Mouse (Mus musculus): ENCODE results near the gene Bicral. TPM values are rescaled to one million over a fixed set of nuclear protein-coding genes. Genes with fewer than 3 reads are reported as not detected.

Gene Bicral
- total and polyA plus RNA-seq, 3 experiments, result 7.4 to 15.7 (median 12.3) TPM

DNA sequence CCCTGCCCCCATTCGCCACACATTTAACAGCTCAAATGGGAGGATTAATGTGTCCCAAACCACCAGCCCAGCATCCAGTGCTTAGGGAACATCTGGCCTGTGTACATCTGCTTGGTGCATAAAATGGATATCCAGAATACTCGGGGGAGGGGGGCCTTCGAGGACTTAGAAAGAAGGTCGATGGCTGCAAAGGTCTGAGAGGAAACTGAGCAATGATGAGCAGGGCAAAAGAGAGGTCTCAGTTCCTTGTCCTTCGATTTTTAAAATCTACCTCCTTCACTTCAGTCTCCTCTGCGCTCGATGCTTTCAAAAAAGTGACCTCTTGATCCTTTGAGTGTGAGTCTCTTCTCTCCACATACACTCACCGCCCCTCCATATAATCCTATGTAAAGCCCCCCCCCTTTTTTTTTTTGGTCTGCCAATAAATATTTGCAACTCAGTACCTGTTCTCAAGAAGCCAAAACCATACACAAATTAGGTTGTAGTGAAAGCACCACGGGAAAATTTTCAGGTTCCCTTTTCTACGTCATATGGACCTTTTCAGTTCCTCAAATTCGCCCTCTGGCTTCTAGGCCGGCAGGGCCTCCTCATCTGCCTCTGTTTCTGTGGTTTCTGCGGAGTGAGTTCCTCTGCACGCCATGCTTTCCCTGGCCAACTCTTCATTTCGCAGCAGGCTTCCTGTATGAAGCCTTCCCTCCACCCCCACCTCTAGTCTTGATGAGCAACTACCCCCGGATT is 107.1 kb downstream of the Bicral start:
- TF ChIP-seq POLR2A (IDR thresholded peaks at IDR 0.05; ENCODE audit: insufficient read depth, low read depth, low read length) (no peak), EP300 (IDR thresholded peaks at IDR 0.05; ENCODE audit: insufficient read depth, low read depth, low read length) (0 out of 2 replicates have a peak, but pooled peaks have one; percentile 14), CTCF (IDR thresholded peaks at IDR 0.05) (no peak)
- no peak for DNase-seq
- intact Hi-C loops (cut with DNase I), result loop anchor here (5.0 kb wide), 1 partner anchor 39 kb away; the partner anchor contains the start of gene Pex6
- Histone ChIP-seq H3K79me2 (replicated peaks; ENCODE audit: control insufficient read depth, insufficient read depth, low read length) (no peaks in the 10 kb centered on the region; the same call in 1 of the 2 replicates), H3K4me1 (ENCODE audit: control insufficient read depth, insufficient read depth, low read length) (peaks cover 4% of the 10 kb centered on the region), H3K27me3 (ENCODE audit: control insufficient read depth, insufficient read depth, low read length) (no peaks in the 10 kb centered on the region), H3K9ac (ENCODE audit: low read depth, low read length) (peak overlapping the region; percentile 79), H3K4me3 (peak overlapping the region; percentile 88), H3K27ac (peak overlapping the region; percentile 84), H3K36me3 (ENCODE audit: control insufficient read depth, insufficient read depth, low read length) (no peaks in the 10 kb centered on the region)
- 23% methylated on average over 16 of the region's 16 CpGs for WGBS

DNA sequence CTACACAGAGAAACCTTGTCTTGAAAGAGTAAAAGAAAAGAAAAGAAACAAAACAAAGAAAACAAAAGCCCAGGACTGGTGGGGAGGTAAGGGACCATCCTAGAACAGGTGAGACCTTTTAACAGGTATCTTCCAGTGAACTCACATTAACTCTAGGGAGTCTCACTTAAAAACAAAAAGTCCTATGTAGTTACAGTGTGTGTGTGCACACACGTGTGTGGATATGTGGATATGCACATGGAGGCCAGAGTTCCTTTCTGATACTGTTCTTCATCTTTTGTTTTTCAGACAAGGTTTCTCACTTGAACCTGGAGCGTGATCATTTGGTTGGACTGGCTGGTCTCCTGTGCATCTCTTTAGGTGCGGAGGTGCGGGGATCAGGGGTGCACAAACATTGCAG is 107.7 kb downstream of the Bicral start:
- peaks cover 4% of the 10 kb centered on the region for H3K4me1 ChIP-seq (ENCODE audit: control insufficient read depth, insufficient read depth, low read length)

DNA sequence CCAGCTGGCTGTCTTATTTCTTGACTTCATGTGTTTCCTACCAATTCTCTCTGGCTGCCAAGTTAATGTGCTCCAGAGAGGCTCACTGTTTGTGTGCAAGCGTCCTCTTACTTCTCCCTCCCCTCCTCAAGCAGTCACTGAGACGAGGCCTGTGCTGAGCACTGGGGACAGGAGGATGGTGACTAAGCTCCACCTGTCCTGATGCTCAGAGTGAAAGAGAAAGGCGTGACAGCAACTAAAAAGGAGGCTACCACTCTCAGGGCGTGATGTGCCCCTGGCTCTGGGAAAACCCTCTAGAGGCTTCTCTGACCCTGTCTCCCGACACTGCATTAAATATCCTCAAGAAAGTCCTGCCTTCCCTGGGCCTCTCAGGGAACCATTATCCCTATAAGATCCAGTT is 109.0 kb downstream of the Bicral start:
- Histone ChIP-seq H3K4me3 (no peak overlapping the region), H3K36me3 (ENCODE audit: control insufficient read depth, insufficient read depth, low read length) (no peaks in the 10 kb centered on the region), H3K4me1 (ENCODE audit: control insufficient read depth, insufficient read depth, low read length) (peaks cover 4% of the 10 kb centered on the region), H3K27ac (no peak overlapping the region), H3K9ac (ENCODE audit: low read depth, low read length) (no peak overlapping the region), H3K79me2 (replicated peaks; ENCODE audit: control insufficient read depth, insufficient read depth, low read length) (no peaks in the 10 kb centered on the region; the same call in 1 of the 2 replicates), H3K27me3 (ENCODE audit: control insufficient read depth, insufficient read depth, low read length) (no peaks in the 10 kb centered on the region)
- no peak for DNase-seq
- 94% methylated on average over 5 of the region's 5 CpGs for WGBS
- intact Hi-C loops (cut with DNase I), result no loop called here
- TF ChIP-seq CTCF (IDR thresholded peaks at IDR 0.05), result no peak
- TF ChIP-seq POLR2A (IDR thresholded peaks at IDR 0.05; ENCODE audit: insufficient read depth, low read depth, low read length), result no peak
- no peak for TF ChIP-seq EP300 (IDR thresholded peaks at IDR 0.05; ENCODE audit: insufficient read depth, low read depth, low read length)

More for the DNA sequence above, 107.7 kb downstream of the Bicral start:
- intact Hi-C loops (cut with DNase I), result loop anchor here (5.0 kb wide), 1 partner anchor 38 kb away; the partner anchor contains the start of gene Pex6
- Histone ChIP-seq H3K27ac (no peak overlapping the region; the same call in none of the 2 replicates), H3K9ac (ENCODE audit: low read depth, low read length) (no peak overlapping the region), H3K27me3 (ENCODE audit: control insufficient read depth, insufficient read depth, low read length) (no peaks in the 10 kb centered on the region), H3K79me2 (replicated peaks; ENCODE audit: control insufficient read depth, insufficient read depth, low read length) (no peaks in the 10 kb centered on the region; the same call in 1 of the 2 replicates), H3K36me3 (ENCODE audit: control insufficient read depth, insufficient read depth, low read length) (no peaks in the 10 kb centered on the region), H3K4me3 (no peak overlapping the region)
- DNase-seq, result no peak
- 90% methylated on average over 4 of the region's 4 CpGs for WGBS
- TF ChIP-seq POLR2A (IDR thresholded peaks at IDR 0.05; ENCODE audit: insufficient read depth, low read depth, low read length) (no peak), EP300 (IDR thresholded peaks at IDR 0.05; ENCODE audit: insufficient read depth, low read depth, low read length) (no peak), CTCF (IDR thresholded peaks at IDR 0.05) (no peak)

Other genes with a start within 250 kb of the Bicral start
- gene Ptk7, start 229.0 kb downstream of the Bicral start, total RNA-seq (2021), result 1 to 10 TPM; 2.6 TPM
- 2.8 and 3.1 TPM in 2 replicates for gene Ptk7, start 229.0 kb downstream of the Bicral start, polyA plus RNA-seq (2012; rRNA removed)
- gene Klc4, start 212.5 kb downstream of the Bicral start, total RNA-seq (2021), result 10 to 100 TPM; 23.5 to 25.7 TPM
- gene Klc4, start 212.5 kb downstream of the Bicral start, polyA plus RNA-seq (2012; rRNA removed), result 20.9 and 22.3 TPM in 2 replicates
- 100 to 1,000 TPM; 112 to 132 TPM for gene Mrpl2, start 212.3 kb downstream of the Bicral start, total RNA-seq (2021)
- 71.5 and 87.8 TPM in 2 replicates for gene Mrpl2, start 212.3 kb downstream of the Bicral start, polyA plus RNA-seq (2012; rRNA removed)
- gene Cul7, start 208.1 kb downstream of the Bicral start, total RNA-seq (2021), result 10 to 100 TPM; 16.8 to 18.4 TPM
- 23.4 and 24.7 TPM in 2 replicates for gene Cul7, start 208.1 kb downstream of the Bicral start, polyA plus RNA-seq (2012; rRNA removed)
- gene Rrp36, start 184.1 kb downstream of the Bicral start, total RNA-seq (2021), result 10 to 100 TPM; 10.7 to 11.3 TPM
- 19.4 and 24.3 TPM in 2 replicates for gene Rrp36, start 184.1 kb downstream of the Bicral start, polyA plus RNA-seq (2012; rRNA removed)
- gene Mea1, start 179.7 kb downstream of the Bicral start, total RNA-seq (2021), result 10 to 100 TPM; 45.4 to 50.3 TPM
- 35.3 and 37.8 TPM in 2 replicates for gene Mea1, start 179.7 kb downstream of the Bicral start, polyA plus RNA-seq (2012; rRNA removed)
- 10 to 100 TPM; 57.3 to 68.9 TPM for gene Klhdc3, start 177.6 kb downstream of the Bicral start, total RNA-seq (2021)
- 91.8 and 105 TPM in 2 replicates for gene Klhdc3, start 177.6 kb downstream of the Bicral start, polyA plus RNA-seq (2012; rRNA removed)
- gene Ppp2r5d, start 153.4 kb downstream of the Bicral start, total RNA-seq (2021), result 10 to 100 TPM; 28.1 to 32.0 TPM
- 30.8 and 40.6 TPM in 2 replicates for gene Ppp2r5d, start 153.4 kb downstream of the Bicral start, polyA plus RNA-seq (2012; rRNA removed)
- 10 to 100 TPM; 33.4 to 36.5 TPM for gene Pex6, start 147.0 kb downstream of the Bicral start, total RNA-seq (2021)
- 33.7 and 34.1 TPM in 2 replicates for gene Pex6, start 147.0 kb downstream of the Bicral start, polyA plus RNA-seq (2012; rRNA removed)
- gene Gnmt, start 129.3 kb downstream of the Bicral start, total RNA-seq (2021), result 1 to 10 TPM; 2.8 to 4.4 TPM
- gene Gnmt, start 129.3 kb downstream of the Bicral start, polyA plus RNA-seq (2012; rRNA removed), result 3.3 and 5.1 TPM in 2 replicates
- gene Cnpy3, start 106.3 kb downstream of the Bicral start, total RNA-seq (2021), result 10 to 100 TPM; 19.8 to 21.5 TPM
- 19.7 and 20.7 TPM in 2 replicates for gene Cnpy3, start 106.3 kb downstream of the Bicral start, polyA plus RNA-seq (2012; rRNA removed)
- not detected for gene Ptcra, start 94.8 kb downstream of the Bicral start, total RNA-seq (2021)
- 0.08 and 0.12 TPM in 2 replicates for gene Ptcra, start 94.8 kb downstream of the Bicral start, polyA plus RNA-seq (2012; rRNA removed)
- gene 2310039H08Rik, start 85.8 kb downstream of the Bicral start, total RNA-seq (2021), result 10 to 100 TPM; 22.6 to 30.4 TPM
- gene 2310039H08Rik, start 85.8 kb downstream of the Bicral start, polyA plus RNA-seq (2012; rRNA removed), result 43.6 and 45.4 TPM in 2 replicates
- gene Rpl7l1, start 75.8 kb downstream of the Bicral start, total RNA-seq (2021), result 10 to 100 TPM; 54.0 TPM
- gene Rpl7l1, start 75.8 kb downstream of the Bicral start, polyA plus RNA-seq (2012; rRNA removed), result 19.4 and 41.8 TPM in 2 replicates
- gene Tbcc, start 32.2 kb upstream of the Bicral start, total RNA-seq (2021), result 10 to 100 TPM; 16.3 TPM
- gene Tbcc, start 32.2 kb upstream of the Bicral start, polyA plus RNA-seq (2012; rRNA removed), result 12.7 and 13.3 TPM in 2 replicates
- gene Prph2, start 52.0 kb upstream of the Bicral start, total RNA-seq (2021), result not detected
- not detected in 2 replicates for gene Prph2, start 52.0 kb upstream of the Bicral start, polyA plus RNA-seq (2012; rRNA removed)
- 10 to 100 TPM; 63.9 to 86.1 TPM for gene Ubr2, start 152.1 kb upstream of the Bicral start, total RNA-seq (2021)
- gene Ubr2, start 152.1 kb upstream of the Bicral start, polyA plus RNA-seq (2012; rRNA removed), result 29.8 and 46.1 TPM in 2 replicates